Mouse (Mus musculus): ENCODE results near the gene Bscl2. TPM values are rescaled to one million over a fixed set of nuclear protein-coding genes. Genes with fewer than 3 reads are reported as not detected.
A peak's percentile ranks its signal among the peaks of the same experiment; 100 is the strongest.
"Not testable (repeated sequence)": the region's sequence is repeated elsewhere in the genome, so short reads cannot be mapped to it uniquely, and the experiment has no call there.

Bscl2 gene
- total RNA-seq, 2 experiments from 2014 or later, result 111 to 112 TPM

DNA sequence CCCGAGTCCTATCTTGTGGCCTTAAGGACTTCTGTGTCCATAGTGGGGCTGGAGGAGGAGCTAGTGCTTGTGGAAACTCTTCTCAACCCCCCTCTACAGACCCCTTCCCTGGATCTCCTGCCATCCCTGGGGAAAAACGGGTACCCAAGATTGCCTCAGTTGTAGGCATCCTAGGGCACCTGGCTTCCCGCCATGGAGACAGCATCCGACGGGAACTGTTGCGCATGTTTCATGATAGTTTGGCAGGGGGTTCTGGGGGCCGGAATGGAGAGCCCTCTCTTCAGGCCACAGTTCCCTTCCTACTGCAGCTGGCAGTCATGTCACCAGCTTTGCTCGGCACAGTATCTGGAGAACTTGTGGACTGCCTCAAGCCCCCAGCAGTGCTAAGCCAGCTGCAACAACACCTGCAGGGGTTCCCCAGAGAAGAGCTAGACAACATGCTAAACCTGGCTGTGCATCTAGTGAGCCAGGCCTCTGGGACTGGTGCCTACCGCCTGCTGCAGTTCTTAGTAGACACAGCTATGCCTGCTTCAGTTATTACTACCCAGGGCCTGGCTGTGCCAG, 58.2 kb downstream of the Bscl2 start:
- no peak for DNase-seq (ENCODE audit: low spot score in 2 of 2)
- intact Hi-C loops (cut with DNase I), result loop anchor here (5.0 kb wide), 1 partner anchor 57 kb away; the partner anchor contains the start of gene Tut1

DNA sequence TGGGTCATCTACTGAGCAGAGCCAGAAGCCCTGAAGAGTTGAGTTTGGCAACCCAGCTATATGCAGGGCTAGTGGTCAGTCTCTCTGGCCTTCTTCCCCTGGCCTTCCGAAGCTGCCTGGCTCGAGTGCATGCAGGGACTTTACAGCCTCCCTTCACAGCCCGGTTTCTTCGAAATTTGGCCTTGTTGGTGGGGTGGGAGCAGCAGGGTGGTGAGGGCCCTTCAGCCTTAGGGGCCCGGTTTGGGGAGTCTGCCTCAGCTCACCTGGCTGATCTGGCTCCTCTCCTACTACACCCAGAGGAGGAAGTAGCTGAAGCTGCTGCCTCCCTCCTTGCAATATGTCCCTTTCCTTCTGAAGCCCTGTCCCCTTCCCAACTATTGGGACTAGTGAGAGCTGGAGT, 59.0 kb downstream of the Bscl2 start:
- intact Hi-C loops (cut with DNase I), result loop anchor here (5.0 kb wide), 1 partner anchor 56 kb away; the partner anchor contains the start of gene Tut1

DNA sequence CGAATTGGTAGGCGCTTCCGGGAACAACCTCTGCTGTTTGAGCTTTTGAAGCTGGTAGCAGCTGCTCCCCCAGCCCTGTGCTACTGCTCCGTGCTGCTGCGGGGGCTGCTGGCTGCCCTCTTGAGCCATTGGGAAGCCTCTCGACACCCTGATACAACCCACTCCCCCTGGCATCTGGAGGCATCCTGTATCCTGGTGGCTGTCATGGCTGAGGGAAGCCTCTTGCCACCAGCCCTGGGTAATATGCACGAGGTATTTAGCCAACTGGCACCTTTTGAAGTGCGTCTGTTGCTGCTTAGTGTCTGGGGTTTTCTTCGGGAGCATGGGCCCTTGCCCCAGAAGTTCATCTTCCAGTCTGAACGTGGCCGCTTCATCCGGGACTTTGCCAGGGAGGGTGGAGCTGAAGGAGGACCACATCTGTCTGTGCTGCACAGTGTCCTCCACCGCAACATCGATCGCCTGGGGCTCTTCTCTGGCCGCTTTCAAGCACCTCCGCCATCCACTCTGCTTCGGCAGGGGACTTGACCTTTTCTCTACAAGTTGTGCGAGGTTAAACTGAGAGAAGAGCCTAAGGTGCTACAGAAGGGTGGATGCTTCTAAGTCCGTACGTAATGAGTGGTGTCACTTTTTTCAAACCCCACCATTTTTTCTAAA, 60.1 kb downstream of the Bscl2 start:
- intact Hi-C loops (cut with DNase I), result loop anchor here (5.0 kb wide), 1 partner anchor 55 kb away; the partner anchor contains the start of gene Tut1

More for the DNA sequence above, 59.0 kb downstream of the Bscl2 start:
- DNase-seq (ENCODE audit: low spot score in 2 of 2), result not testable (repeated sequence)

DNA sequence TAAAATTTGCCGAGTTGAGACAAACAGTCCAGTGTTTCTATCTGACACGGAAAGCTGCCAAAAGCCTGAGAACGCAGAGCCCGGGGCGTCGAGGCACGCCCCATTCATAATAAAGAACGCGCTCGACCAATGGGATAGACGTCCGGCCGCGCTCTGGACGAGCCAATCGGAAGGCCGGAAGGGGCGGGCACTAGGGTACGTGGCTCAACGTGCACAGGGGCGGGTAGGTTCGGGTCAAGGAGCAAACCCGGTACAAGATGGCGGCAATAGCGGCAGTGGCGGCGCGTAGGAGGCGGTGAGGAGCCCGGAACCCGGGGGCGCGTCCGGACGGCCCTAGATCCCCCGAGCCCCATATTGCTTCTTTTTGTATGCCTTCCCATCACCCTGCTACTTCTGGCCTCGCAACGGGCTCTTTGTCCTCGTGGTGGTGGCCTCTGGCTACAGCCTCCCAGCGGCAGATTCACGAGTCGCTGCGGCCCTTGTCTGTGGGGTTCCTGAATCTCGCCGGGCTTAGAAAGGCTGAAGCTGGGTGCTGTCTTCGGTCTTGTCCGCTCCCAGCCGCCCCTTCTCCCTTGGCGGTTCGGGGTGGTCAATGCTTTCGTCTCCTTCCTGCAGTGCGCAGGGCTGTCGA, 60.7 kb downstream of the Bscl2 start, which contains the start of gene Ganab:
Gene Ganab, plus strand, starts transcription at position 207 of the 631 bp plus-strand sequence.
- DNase-seq (ENCODE audit: low spot score in 2 of 2), result peak; percentile 97 to 98
- intact Hi-C loops (cut with DNase I), result loop anchor here (2.0 to 5.0 kb wide), 2 partner anchors 15 to 54 kb away; partner anchors contain the start of gene Tut1

More for the DNA sequence above, 60.1 kb downstream of the Bscl2 start:
- DNase-seq (ENCODE audit: low spot score in 2 of 2), result peak; percentile 30 to 33

Small RNA genes lying within 50 kb of the gene (microRNA-seq; reads per million reads assigned to microRNA genes)
- gene Mir5136, result 0 reads per million in 2 experiments

Other genes with a start within 250 kb of the Bscl2 start
- gene Slc22a8, start 246.2 kb upstream of the Bscl2 start, total RNA-seq (2021), result 10 to 100 TPM; 11.7 to 15.1 TPM
- 1 to 10 TPM; 5.5 to 5.8 TPM for gene Slc22a6, start 219.4 kb upstream of the Bscl2 start, total RNA-seq (2021)
- 100 to 1,000 TPM; 160 to 162 TPM for gene Chrm1, start 173.7 kb upstream of the Bscl2 start, total RNA-seq (2021)
- gene Slc3a2, start 114.1 kb upstream of the Bscl2 start, total RNA-seq (2021), result 100 to 1,000 TPM; 148 to 161 TPM
- 10 to 100 TPM; 46.0 to 58.5 TPM for gene Wdr74, start 101.6 kb upstream of the Bscl2 start, total RNA-seq (2021)
- gene 1700092M07Rik, start 96.7 kb upstream of the Bscl2 start, total RNA-seq (2021), result 1 to 10 TPM; 1.1 to 1.5 TPM
- gene Stx5a, start 96.1 kb upstream of the Bscl2 start, total RNA-seq (2021), result 10 to 100 TPM; 61.5 to 70.1 TPM
- gene Nxf1, start 80.4 kb upstream of the Bscl2 start, total RNA-seq (2021), result 10 to 100 TPM; 87.4 to 92.0 TPM
- gene Tmem223, start 66.5 kb upstream of the Bscl2 start, total RNA-seq (2021), result 10 to 100 TPM; 73.0 to 75.0 TPM
- 10 to 100 TPM; 10.6 to 10.9 TPM for gene Tmem179b, start 63.0 kb upstream of the Bscl2 start, total RNA-seq (2021)
- gene Taf6l, start 51.0 kb upstream of the Bscl2 start, total RNA-seq (2021), result 10 to 100 TPM; 12.0 to 12.4 TPM
- gene Polr2g, start 38.9 kb upstream of the Bscl2 start, total RNA-seq (2021), result 100 to 1,000 TPM; 107 to 113 TPM
- gene Zbtb3, start 34.9 kb upstream of the Bscl2 start, total RNA-seq (2021), result 1 to 10 TPM; 5.9 to 7.1 TPM
- gene Ttc9c, start 18.1 kb upstream of the Bscl2 start, total RNA-seq (2021), result 10 to 100 TPM; 35.1 to 35.5 TPM
- 100 to 1,000 TPM; 110 to 112 TPM for gene Hnrnpul2, start 17.5 kb upstream of the Bscl2 start, total RNA-seq (2021)
- not detected for gene AC129217.1, start 7.7 kb upstream of the Bscl2 start, total RNA-seq (2021)
- 100 to 1,000 TPM; 201 to 223 TPM for gene Gng3, start 1.7 kb downstream of the Bscl2 start, total RNA-seq (2021)
- gene Lrrn4cl, start 13.3 kb downstream of the Bscl2 start, total RNA-seq (2021), result under 1 TPM; 0.92 to 0.96 TPM
- 10 to 100 TPM; 91.0 to 94.1 TPM for gene Ubxn1, start 34.0 kb downstream of the Bscl2 start, total RNA-seq (2021)
- 10 to 100 TPM; 32.3 to 35.6 TPM for gene Uqcc3, start 43.5 kb downstream of the Bscl2 start, total RNA-seq (2021)
- 1 to 10 TPM; 5.4 to 7.2 TPM for gene Lbhd1, start 46.3 kb downstream of the Bscl2 start, total RNA-seq (2021)
- not detected for gene Gm49403, start 46.5 kb downstream of the Bscl2 start, total RNA-seq (2021)
- gene 1810009A15Rik, start 51.4 kb downstream of the Bscl2 start, total RNA-seq (2021), result 10 to 100 TPM; 21.4 to 23.9 TPM
- gene Gm49416, start 51.5 kb downstream of the Bscl2 start, total RNA-seq (2021), result 1 to 10 TPM; 2.4 to 3.3 TPM
- 10 to 100 TPM; 22.6 to 24.3 TPM for gene Ints5, start 55.5 kb downstream of the Bscl2 start, total RNA-seq (2021)
- 100 to 1,000 TPM in 1 of 2 experiments, 10 to 100 TPM in 1; 98.5 to 102 TPM for gene Ganab, start 60.6 kb downstream of the Bscl2 start, total RNA-seq (2021)
- gene B3gat3, start 82.9 kb downstream of the Bscl2 start, total RNA-seq (2021), result 100 to 1,000 TPM; 151 to 163 TPM
- 1 to 10 TPM; 5.7 TPM for gene Rom1, start 91.9 kb downstream of the Bscl2 start, total RNA-seq (2021)
- 1 to 10 TPM; 8.2 to 8.4 TPM for gene Eml3, start 92.1 kb downstream of the Bscl2 start, total RNA-seq (2021)
- 10 to 100 TPM; 46.0 to 46.9 TPM for gene Mta2, start 104.4 kb downstream of the Bscl2 start, total RNA-seq (2021)
- 10 to 100 TPM; 18.7 to 20.1 TPM for gene Tut1, start 116.4 kb downstream of the Bscl2 start, total RNA-seq (2021)
- 100 to 1,000 TPM; 203 to 212 TPM for gene Eef1g, start 129.6 kb downstream of the Bscl2 start, total RNA-seq (2021)
- gene Ahnak, start 151.8 kb downstream of the Bscl2 start, total RNA-seq (2021), result 10 to 100 TPM; 20.2 to 21.0 TPM

Data from left cerebral cortex, postnatal 25 days (tissue).